20 mouse cellular contexts compared by ENCODE assay signal in genomic region chr5:102813271-102813670, GRCm38 (mm10).
"Had no signal": no experiment of that assay in that cellular context is flagged by ENCODE, and none has a peak within 500 bp of the region (broad histone marks: within the 10 kb centered on the region; RNA-seq: fewer than 3 reads in every experiment).

No protein-coding gene starts in this region.

- ATAC-seq: intestine, embryonic 15.5 days; liver, postnatal 0 days; lung, postnatal 0 days; midbrain, embryonic 13.5 days; midbrain, embryonic 16.5 days had no signal

- H3K9ac ChIP-seq: intestine, embryonic 15.5 days; limb, embryonic 12.5 days; limb, embryonic 15.5 days; liver, embryonic 14.5 days; liver, postnatal 0 days; lung, embryonic 14.5 days; midbrain, embryonic 13.5 days had no signal

- H3K36me3 ChIP-seq: intestine, embryonic 15.5 days; limb, embryonic 12.5 days; limb, embryonic 15.5 days; midbrain, embryonic 10.5 days; midbrain, embryonic 13.5 days had no signal

- H3K9me3 ChIP-seq: intestine, embryonic 15.5 days; limb, embryonic 12.5 days; limb, embryonic 15.5 days; midbrain, embryonic 10.5 days; midbrain, embryonic 13.5 days had no signal

- H3K4me2 ChIP-seq: intestine, embryonic 15.5 days; limb, embryonic 12.5 days; limb, embryonic 15.5 days; liver, embryonic 11.5 days; lung, embryonic 14.5 days; midbrain, embryonic 13.5 days had no signal

- H3K27me3 ChIP-seq: intestine, embryonic 15.5 days; limb, embryonic 12.5 days; limb, embryonic 15.5 days; midbrain, embryonic 13.5 days had no signal

- H3K4me3 ChIP-seq: intestine, embryonic 15.5 days; limb, embryonic 12.5 days; limb, embryonic 15.5 days; midbrain, embryonic 10.5 days; midbrain, embryonic 13.5 days; myocyte had no signal

- H3K27ac ChIP-seq: intestine, embryonic 15.5 days; limb, embryonic 12.5 days; limb, embryonic 15.5 days; liver, embryonic 14.5 days; macrophage; midbrain, embryonic 10.5 days; midbrain, embryonic 13.5 days had no signal

- H3K4me1 ChIP-seq: intestine, embryonic 15.5 days; limb, embryonic 15.5 days had no signal

- DNase-seq: kidney, adult 18-20 months; kidney, postnatal 14 days; kidney, postnatal 4 days; left cerebral cortex, postnatal 4 days; liver, postnatal 0 days; lung, embryonic 14.5 days; retina, postnatal 1 day; thymus, adult 18-20 months; thymus, postnatal 36 days had no signal
